Mouse (Mus musculus) heart, adult 2 months (tissue): ENCODE data around the gene Glmn. TPM values are rescaled to one million over a fixed set of nuclear protein-coding genes. Genes with fewer than 3 reads are reported as not detected.

Source experiments
- DNase-seq, 2 experiments: peaks; one replicate each; pipeline ENCODE4 v3.0.0; 2021
- H3K27ac ChIP-seq: fragments of 200-600 bp; 2 replicates; pipeline ENCODE4 v1.8.1; 2022
- H3K27me3 ChIP-seq: fragments of 200-500 bp; 2 replicates; pipeline ENCODE4 v1.6.1; 2012; ENCODE audit warnings: mild to moderate bottlenecking, low read length, inconsistent platforms, mixed read lengths; ENCODE audit not compliant: control insufficient read depth, insufficient read depth
- H3K36me3 ChIP-seq: fragments of 200-500 bp; 2 replicates; pipeline ENCODE4 v1.6.1; 2012; ENCODE audit warnings: low read length, inconsistent platforms; ENCODE audit not compliant: control insufficient read depth, insufficient read depth
- H3K4me1 ChIP-seq: fragments of 200-500 bp; 2 replicates; pipeline ENCODE4 v1.6.1; 2011; ENCODE audit warnings: low read length; ENCODE audit not compliant: control insufficient read depth, insufficient read depth
- H3K4me3 ChIP-seq: fragments of 200-600 bp; 2 replicates; pipeline ENCODE4 v1.8.1; 2022
- H3K79me2 ChIP-seq: fragments of 200-500 bp; replicated peaks from 2 replicates; pipeline ENCODE4 v1.6.1; 2012; ENCODE audit warnings: mild to moderate bottlenecking, inconsistent platforms, low read length, moderate library complexity, mixed read lengths; ENCODE audit not compliant: control insufficient read depth, insufficient read depth
- H3K9ac ChIP-seq: fragments of 200-500 bp; 2 replicates; pipeline ENCODE4 v1.6.1; 2012; ENCODE audit warnings: low read depth, mild to moderate bottlenecking, control low read depth, inconsistent platforms, low read length, mixed read lengths
- CTCF ChIP-seq: fragments of 200-600 bp; IDR thresholded peaks from 2 replicates; pipeline ENCODE4 v1.8.1; 2022; ENCODE audit warnings: antibody characterized with exemption, mild to moderate bottlenecking, moderate library complexity
- EP300 ChIP-seq: fragments of 200-500 bp; IDR thresholded peaks from 2 replicates; pipeline ENCODE4 v1.6.1; 2011; ENCODE audit warnings: low read depth, low read length, control low read depth; ENCODE audit not compliant: insufficient read depth
- POLR2A ChIP-seq: fragments of 200-500 bp; IDR thresholded peaks from 2 replicates; pipeline ENCODE4 v1.6.1; 2011; ENCODE audit warnings: mild to moderate bottlenecking, low read depth, low read length, control low read depth; ENCODE audit not compliant: insufficient read depth
- WGBS: fragments of 180-500 bp; shearing (Covaris S2); methylation state at CpG from one replicate; pipeline ENCODE4 v1.1.7; 2018; 5-methylcytosine and 5-hydroxymethylcytosine counted together
- intact Hi-C: fragments of 180-260 bp; cut with DNase I; formaldehyde crosslinking; loops from one replicate; pipeline ENCODE4 v1.15.1; 2025
- polyA plus RNA-seq: library from polyadenylated mRNA; depleted of rRNA; stranded (reverse); fragments of >200 nt; gene quantifications from 2 replicates; pipeline ENCODE4 v1.2.3, GENCODE M21; 2012
- total RNA-seq, 2 experiments: library from RNA; stranded (reverse); gene quantifications; 2 replicates each; pipeline ENCODE4 v1.2.3; 2021

The Glmn gene
- total and polyA plus RNA-seq, 3 experiments, result 0.47 to 4.1 (median 3.1) TPM

DNA sequence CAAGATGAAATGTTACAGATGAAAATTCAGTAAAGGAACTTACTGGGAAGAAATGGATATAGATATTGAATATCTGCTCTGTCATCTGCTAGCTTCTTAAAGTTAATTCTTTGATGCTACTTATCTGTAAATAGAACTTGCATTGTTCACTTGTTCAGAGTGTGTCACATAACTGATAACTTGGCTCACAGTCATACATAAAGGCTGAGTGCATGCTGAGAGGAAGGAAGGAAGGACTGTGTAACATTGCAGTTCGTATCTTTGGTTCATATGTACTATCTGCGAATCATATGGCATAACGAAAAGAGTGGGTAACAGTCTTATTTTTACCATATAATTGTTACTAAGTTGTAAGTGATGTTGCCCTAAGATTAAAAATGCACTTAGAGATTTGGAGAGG lies 23.6 kb upstream of the Glmn start:
- Histone ChIP-seq H3K27me3 (no peaks in the 10 kb centered on the region), H3K4me3 (no peak overlapping the region), H3K9ac (no peak overlapping the region), H3K27ac (no peak overlapping the region), H3K36me3 (no peaks in the 10 kb centered on the region), H3K4me1 (no peaks in the 10 kb centered on the region), H3K79me2 (no peaks in the 10 kb centered on the region)
- WGBS, result 63% methylated on average over 3 of the region's 3 CpGs
- no peak for DNase-seq
- TF ChIP-seq EP300 (no peak), CTCF (no peak), POLR2A (no peak)
- intact Hi-C loops, result no loop called here

DNA sequence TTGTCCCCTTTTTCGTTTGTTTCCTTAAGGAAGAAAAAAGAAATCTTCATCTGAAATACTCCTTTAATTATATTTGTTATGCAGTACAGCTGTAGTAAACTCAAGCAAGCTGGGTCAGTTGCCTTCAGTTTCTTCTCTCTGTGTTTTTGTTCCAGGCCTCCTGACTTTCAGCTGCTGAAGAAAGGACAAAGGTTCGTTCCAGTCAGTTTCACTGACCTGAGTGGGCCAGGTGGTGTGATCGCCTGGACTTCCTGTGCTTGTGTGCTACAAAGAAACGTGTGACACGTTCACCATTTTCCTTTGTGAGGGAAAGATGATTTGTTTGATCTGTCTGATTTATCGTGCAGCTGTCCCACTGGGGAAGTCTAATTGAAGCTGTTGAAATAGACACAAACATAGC lies 20.3 kb upstream of the Glmn start:
- Histone ChIP-seq H3K9ac (no peak overlapping the region), H3K27me3 (no peaks in the 10 kb centered on the region), H3K36me3 (no peaks in the 10 kb centered on the region), H3K27ac (no peak overlapping the region), H3K79me2 (no peaks in the 10 kb centered on the region), H3K4me1 (no peaks in the 10 kb centered on the region), H3K4me3 (no peak overlapping the region)
- 83% methylated on average over 6 of the region's 6 CpGs for WGBS
- no peak for TF ChIP-seq EP300
- TF ChIP-seq POLR2A, result no peak
- no peak for TF ChIP-seq CTCF
- intact Hi-C loops, result no loop called here
- DNase-seq, result no peak

DNA sequence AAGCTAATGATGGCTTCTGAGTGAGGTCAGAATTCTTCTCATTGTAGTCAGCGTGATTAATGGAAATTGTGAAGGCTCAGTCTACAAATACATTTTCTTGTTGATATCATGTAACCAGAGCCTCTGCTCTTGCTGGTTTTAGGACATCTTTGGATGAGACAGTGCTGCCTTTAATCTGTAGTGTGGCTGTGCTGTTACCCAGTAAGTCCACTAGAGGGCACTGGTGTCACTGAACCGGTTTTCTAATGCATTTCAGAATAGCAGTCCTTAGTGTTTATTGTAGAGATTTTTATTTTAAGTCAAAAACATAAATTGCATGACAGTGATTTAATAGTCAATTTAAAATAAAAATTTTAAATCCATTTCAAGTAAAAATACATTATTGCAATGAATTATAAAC lies 13.5 kb upstream of the Glmn start:
- no peak overlapping the region for H3K4me3 ChIP-seq
- H3K9ac ChIP-seq, result no peak overlapping the region
- H3K27me3 ChIP-seq, result no peaks in the 10 kb centered on the region
- intact Hi-C loops, result loop anchor here (5.0 kb wide), 1 partner anchor 281 kb away; no protein-coding TSS in a partner anchor
- no peak overlapping the region for H3K27ac ChIP-seq
- no peak for TF ChIP-seq POLR2A
- H3K36me3 ChIP-seq, result no peaks in the 10 kb centered on the region
- 3% methylated on average over 2 of the region's 2 CpGs for WGBS
- DNase-seq, result peak; percentile 32 to 33
- no peaks in the 10 kb centered on the region for H3K4me1 ChIP-seq
- no peaks in the 10 kb centered on the region for H3K79me2 ChIP-seq

DNA sequence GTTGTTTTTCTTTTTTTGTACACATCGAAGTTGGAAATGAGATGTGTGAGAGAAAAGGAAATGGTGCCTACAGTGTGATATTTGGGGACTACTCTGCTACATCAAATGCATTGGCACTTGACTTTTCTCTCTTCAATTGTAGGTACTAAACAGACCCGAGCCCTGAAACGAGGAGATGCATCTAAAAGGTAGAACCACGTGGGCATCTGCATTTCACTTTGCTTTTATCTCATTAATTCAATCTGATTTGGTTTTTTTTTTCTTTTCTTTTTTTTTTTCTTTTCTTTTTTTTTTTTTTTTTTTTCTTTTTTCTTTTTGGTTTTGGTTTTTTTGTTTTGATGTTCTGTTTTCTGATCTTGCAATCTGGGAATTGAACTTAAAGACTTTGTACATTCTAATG lies 692 bp upstream of the Glmn start:
- no peak for DNase-seq
- WGBS, result 36% methylated on average over 4 of the region's 4 CpGs
- no peaks in the 10 kb centered on the region; the same call in 1 of the 2 replicates for H3K4me1 ChIP-seq
- H3K79me2 ChIP-seq, result no peaks in the 10 kb centered on the region
- intact Hi-C loops, result loop anchor here (5.0 to 10.0 kb wide), 2 partner anchors 161 to 734 kb away; partner anchors contain the start of gene Btbd8
- no peaks in the 10 kb centered on the region for H3K27me3 ChIP-seq
- no peak overlapping the region; the same call in 1 of the 2 replicates for H3K4me3 ChIP-seq
- TF ChIP-seq POLR2A (no peak), EP300 (no peak), CTCF (no peak)
- no peak overlapping the region for H3K9ac ChIP-seq
- no peak overlapping the region for H3K27ac ChIP-seq
- H3K36me3 ChIP-seq, result no peaks in the 10 kb centered on the region

DNA sequence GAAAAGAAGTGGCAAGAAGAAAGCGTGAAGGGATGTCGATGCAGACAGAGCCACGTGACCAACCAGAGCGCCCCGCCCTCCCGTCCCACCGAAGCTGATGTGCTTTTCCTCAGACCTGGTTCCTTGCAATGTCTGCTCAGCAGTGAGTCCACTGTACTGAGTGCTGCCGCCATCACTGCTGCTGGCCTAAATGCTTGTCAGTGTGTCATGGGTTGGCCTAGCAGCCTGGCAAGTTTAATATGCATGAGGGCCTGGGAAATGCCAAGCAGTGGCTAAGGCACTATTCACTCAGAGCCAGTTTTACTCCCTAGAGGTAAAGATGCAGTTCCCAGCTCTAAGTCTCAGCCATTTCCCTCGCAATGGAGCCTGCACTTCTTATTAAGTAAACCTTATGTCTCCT lies 28.5 kb downstream of the Glmn start:
- WGBS, result 94% methylated on average over 9 of the region's 9 CpGs
- no peaks in the 10 kb centered on the region; the same call in 1 of the 2 replicates for H3K79me2 ChIP-seq
- DNase-seq, result no peak
- H3K36me3 ChIP-seq, result no peaks in the 10 kb centered on the region
- H3K27ac ChIP-seq, result no peak overlapping the region
- no peak for TF ChIP-seq EP300
- TF ChIP-seq POLR2A, result no peak
- no peak for TF ChIP-seq CTCF
- no peaks in the 10 kb centered on the region for H3K27me3 ChIP-seq
- no peaks in the 10 kb centered on the region for H3K4me1 ChIP-seq
- intact Hi-C loops, result no loop called here
- no peak overlapping the region for H3K4me3 ChIP-seq
- no peak overlapping the region for H3K9ac ChIP-seq

DNA sequence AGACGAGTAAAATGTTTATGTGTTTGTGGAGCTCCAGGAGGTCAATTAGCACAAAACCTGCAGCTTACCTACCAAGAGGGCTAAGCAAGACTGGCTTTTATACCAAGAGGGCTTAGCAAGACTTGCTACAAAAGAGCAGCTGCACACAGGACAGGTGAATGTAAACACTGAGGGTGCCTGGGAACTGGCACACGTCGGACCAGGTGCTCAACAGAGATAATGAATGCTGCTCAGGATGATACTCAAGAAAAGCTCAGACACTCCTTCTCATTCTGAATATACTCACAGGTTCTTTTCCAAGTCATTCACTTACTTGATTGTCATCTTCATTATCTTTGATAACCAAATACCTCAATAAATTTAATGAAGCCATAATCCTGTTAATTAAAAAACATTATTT lies 40.7 kb downstream of the Glmn start:
- Histone ChIP-seq H3K4me3 (no peak overlapping the region), H3K4me1 (no peaks in the 10 kb centered on the region), H3K9ac (no peak overlapping the region), H3K36me3 (peaks cover 2% of the 10 kb centered on the region), H3K79me2 (no peaks in the 10 kb centered on the region), H3K27me3 (no peaks in the 10 kb centered on the region), H3K27ac (no peak overlapping the region)
- no peak for DNase-seq
- no peak for TF ChIP-seq CTCF
- TF ChIP-seq POLR2A, result no peak
- no peak for TF ChIP-seq EP300
- WGBS, result 81% methylated on average over 3 of the region's 3 CpGs
- intact Hi-C loops, result no loop called here
